Mouse (Mus musculus) heart, embryonic 10.5 days (tissue): ENCODE results near the gene Prkca. TPM values are rescaled to one million over a fixed set of nuclear protein-coding genes. Genes with fewer than 3 reads are reported as not detected.

Experiments
- DNase-seq: peaks from one replicate; pipeline ENCODE4 v3.0.0-alpha.2; 2017; ENCODE audit warnings: low spot score
- H3K27ac ChIP-seq: fragments of 300-500 bp; sonication (generic); 2 replicates; pipeline ENCODE4 v1.5.1; 2016; ENCODE audit warnings: mild to moderate bottlenecking
- H3K27me3 ChIP-seq: fragments of 300-500 bp; sonication (generic); 2 replicates; pipeline ENCODE4 v1.6.1; 2016; ENCODE audit warnings: mild to moderate bottlenecking; ENCODE audit not compliant: poor library complexity, insufficient read depth, severe bottlenecking
- H3K36me3 ChIP-seq: fragments of 300-500 bp; sonication (generic); 2 replicates; pipeline ENCODE4 v1.6.1; 2016; ENCODE audit warnings: mild to moderate bottlenecking, moderate library complexity
- H3K4me1 ChIP-seq: fragments of 300-500 bp; sonication (generic); 2 replicates; pipeline ENCODE4 v1.6.1; 2016; ENCODE audit warnings: mild to moderate bottlenecking
- H3K4me3 ChIP-seq: fragments of 300-500 bp; sonication (generic); 2 replicates; pipeline ENCODE4 v1.5.1; 2016; ENCODE audit warnings: mild to moderate bottlenecking, moderate library complexity
- H3K9me3 ChIP-seq: fragments of 300-500 bp; sonication (generic); 2 replicates; pipeline ENCODE4 v1.6.1; 2016; ENCODE audit warnings: mild to moderate bottlenecking, moderate library complexity
- WGBS: fragments of 180-500 bp; shearing (Covaris S2); methylation state at CpG from one replicate; pipeline ENCODE4 v1.1.7; 2016; 5-methylcytosine and 5-hydroxymethylcytosine counted together
- polyA plus RNA-seq: library from polyadenylated mRNA; unstranded; fragments of >200 nt; fragmentation: Nextera tagmentation; extraction: Ambion mirVana; gene quantifications from 2 replicates; pipeline ENCODE4 v1.2.1, GENCODE M21; 2016

The Prkca gene
- polyA plus RNA-seq, 1 experiment from 2014 or later = 11.3 TPM

DNA sequence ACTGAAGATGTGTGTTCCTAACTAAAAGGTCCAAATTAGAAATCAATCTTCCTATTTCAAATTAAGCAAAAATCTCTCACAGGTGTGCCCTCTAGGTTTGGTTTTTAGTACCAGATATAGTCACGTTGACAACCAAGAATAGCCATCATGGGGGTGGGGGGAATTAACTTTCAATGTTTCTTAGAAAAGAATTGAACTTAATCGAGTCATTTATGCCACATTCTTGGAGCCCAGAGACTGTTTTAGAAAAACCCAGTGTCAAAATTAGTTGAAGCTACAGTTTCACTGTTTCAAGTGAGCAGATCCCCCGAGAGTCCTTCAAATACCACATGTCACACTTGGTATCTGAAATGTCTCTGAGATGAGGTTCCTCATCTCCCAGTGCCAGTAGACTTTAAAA is 173.6 kb downstream of the Prkca start:
- Histone ChIP-seq H3K36me3 (no peaks in the 10 kb centered on the region), H3K4me1 (peaks cover 23% of the 10 kb centered on the region), H3K27me3 (no peaks in the 10 kb centered on the region), H3K4me3 (no peak overlapping the region), H3K27ac (no peak overlapping the region), H3K9me3 (no peaks in the 10 kb centered on the region)
- WGBS = 79% methylated on average over 3 of the region's 3 CpGs
- no peak for DNase-seq

DNA sequence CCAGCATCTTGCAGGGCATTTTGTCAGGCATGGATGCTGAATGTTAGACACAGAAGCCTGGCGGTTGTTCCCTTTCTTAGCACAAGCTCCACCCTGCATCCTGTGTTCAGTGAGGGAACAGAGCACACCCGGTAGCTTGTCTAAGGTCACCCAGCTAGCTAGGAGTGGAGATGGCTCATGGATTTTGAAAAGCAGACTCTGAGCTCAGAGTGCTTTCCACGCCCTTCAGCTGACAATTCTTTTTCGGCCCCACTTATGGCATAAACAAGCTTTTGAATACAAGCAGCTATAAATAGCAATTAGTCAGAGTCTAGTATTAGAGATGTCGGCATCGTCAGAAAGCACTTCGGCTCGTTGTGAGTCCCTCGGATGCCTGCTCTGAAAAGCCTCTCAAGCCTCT is 178.0 kb downstream of the Prkca start:
- 34% methylated on average over 9 of the region's 9 CpGs for WGBS
- peak overlapping the region; percentile 79 for H3K27ac ChIP-seq
- H3K4me3 ChIP-seq = 0 out of 2 replicates have a peak overlapping the region, but pooled peaks have one; percentile 24
- no peaks in the 10 kb centered on the region for H3K36me3 ChIP-seq
- no peaks in the 10 kb centered on the region for H3K9me3 ChIP-seq
- H3K27me3 ChIP-seq = no peaks in the 10 kb centered on the region
- no peak for DNase-seq
- peaks cover 25% of the 10 kb centered on the region for H3K4me1 ChIP-seq

DNA sequence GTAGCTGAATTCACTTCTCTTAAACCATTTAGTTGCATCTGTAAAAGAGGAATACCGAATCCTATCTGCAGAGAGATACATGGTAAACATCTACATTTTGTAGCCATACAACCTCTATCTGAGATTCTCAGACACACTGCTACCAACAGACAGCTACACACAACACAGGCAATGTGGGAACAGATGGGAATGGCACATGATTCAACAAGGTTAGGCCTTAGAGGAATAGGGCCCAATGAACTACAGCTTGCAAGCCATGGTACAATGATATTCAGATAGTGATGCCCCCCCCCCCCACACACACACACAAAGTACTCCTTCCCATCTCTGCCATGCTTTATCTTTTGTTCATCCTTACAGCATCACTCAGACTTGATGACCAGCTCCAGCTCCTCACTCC is 181.1 kb downstream of the Prkca start:
- H3K4me3 ChIP-seq = no peak overlapping the region
- no peaks in the 10 kb centered on the region for H3K9me3 ChIP-seq
- H3K36me3 ChIP-seq = 0 out of 2 replicates have a peak, but pooled peaks cover 4% of the 10 kb centered on the region
- DNase-seq = no peak
- no peak overlapping the region for H3K27ac ChIP-seq
- 92% methylated on average over 1 of the region's 1 CpGs for WGBS
- H3K27me3 ChIP-seq = no peaks in the 10 kb centered on the region
- H3K4me1 ChIP-seq = peaks cover 24% of the 10 kb centered on the region

DNA sequence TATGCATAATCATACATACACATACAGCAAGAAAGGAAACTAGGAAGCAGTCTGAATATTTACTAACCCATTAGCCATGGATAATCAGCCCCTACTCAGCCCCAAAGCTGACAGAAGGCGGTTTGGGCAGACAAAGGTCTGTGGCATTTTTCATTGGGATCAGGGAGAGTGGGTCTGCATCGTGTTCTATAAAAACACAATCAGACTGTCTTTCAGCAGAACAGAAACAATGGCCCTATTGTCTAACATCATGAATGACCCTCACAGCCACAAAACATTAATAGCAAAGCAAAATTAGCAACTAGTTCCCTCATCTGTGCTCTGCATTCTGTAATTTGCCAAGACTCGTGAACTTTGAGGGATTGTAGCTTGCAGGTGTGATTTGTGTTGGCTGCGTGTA is 181.6 kb downstream of the Prkca start:
- DNase-seq = no peak

DNA sequence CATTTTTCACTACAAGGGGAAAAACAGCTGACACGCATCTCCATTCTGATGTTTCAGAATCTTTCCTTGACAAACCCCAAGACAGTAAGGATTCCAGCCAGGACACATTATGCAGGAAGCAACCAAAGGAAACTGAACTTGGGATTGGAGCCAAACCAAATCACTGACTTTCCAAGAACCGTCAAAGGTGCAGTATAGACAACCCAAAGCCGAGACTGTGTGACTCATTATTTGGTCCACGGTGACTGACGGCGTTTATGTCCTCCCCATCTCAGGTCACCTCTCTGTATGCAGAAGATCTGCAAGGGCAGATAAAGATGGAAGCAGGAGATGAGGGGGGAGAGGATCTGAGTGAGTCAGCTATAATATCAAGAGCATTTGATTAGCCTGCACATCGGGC is 183.7 kb downstream of the Prkca start:
- H3K27me3 ChIP-seq = no peaks in the 10 kb centered on the region
- 0 out of 2 replicates have a peak, but pooled peaks cover 4% of the 10 kb centered on the region for H3K36me3 ChIP-seq
- no peak overlapping the region for H3K4me3 ChIP-seq
- no peaks in the 10 kb centered on the region for H3K9me3 ChIP-seq
- no peak for DNase-seq
- WGBS = 85% methylated on average over 7 of the region's 7 CpGs
- H3K4me1 ChIP-seq = peaks cover 12% of the 10 kb centered on the region
- no peak overlapping the region for H3K27ac ChIP-seq

More for the DNA sequence above, 181.6 kb downstream of the Prkca start:
- Histone ChIP-seq H3K9me3 (no peaks in the 10 kb centered on the region), H3K36me3 (0 out of 2 replicates have a peak, but pooled peaks cover 4% of the 10 kb centered on the region), H3K4me1 (peaks cover 24% of the 10 kb centered on the region), H3K27me3 (no peaks in the 10 kb centered on the region), H3K27ac (no peak overlapping the region), H3K4me3 (no peak overlapping the region)
- WGBS = 79% methylated on average over 4 of the region's 4 CpGs

DNA sequence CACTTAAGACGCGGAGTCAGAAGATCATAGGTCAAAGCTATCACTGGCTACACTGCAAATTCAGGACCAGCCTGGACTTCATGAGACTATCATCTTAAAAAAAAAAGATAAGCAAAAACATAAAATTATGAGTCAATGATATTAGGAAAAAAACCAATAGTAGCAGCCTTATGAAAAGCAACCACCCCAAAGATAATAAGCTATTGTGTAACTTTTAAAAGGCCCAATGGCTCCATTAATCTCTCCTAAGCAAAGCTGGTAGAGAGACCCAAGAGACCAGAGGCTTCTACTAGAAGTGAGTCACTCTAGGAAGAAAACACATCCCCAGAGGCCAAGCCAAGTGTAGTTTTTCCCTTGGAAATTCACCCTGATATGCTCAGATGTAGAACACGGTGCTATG is 185.7 kb downstream of the Prkca start:
- Histone ChIP-seq H3K4me1 (peaks cover 17% of the 10 kb centered on the region), H3K4me3 (no peak overlapping the region), H3K9me3 (no peaks in the 10 kb centered on the region), H3K27me3 (no peaks in the 10 kb centered on the region), H3K27ac (no peak overlapping the region), H3K36me3 (0 out of 2 replicates have a peak, but pooled peaks cover 4% of the 10 kb centered on the region)
- WGBS = 91% methylated on average over 3 of the region's 3 CpGs
- DNase-seq = no peak

DNA sequence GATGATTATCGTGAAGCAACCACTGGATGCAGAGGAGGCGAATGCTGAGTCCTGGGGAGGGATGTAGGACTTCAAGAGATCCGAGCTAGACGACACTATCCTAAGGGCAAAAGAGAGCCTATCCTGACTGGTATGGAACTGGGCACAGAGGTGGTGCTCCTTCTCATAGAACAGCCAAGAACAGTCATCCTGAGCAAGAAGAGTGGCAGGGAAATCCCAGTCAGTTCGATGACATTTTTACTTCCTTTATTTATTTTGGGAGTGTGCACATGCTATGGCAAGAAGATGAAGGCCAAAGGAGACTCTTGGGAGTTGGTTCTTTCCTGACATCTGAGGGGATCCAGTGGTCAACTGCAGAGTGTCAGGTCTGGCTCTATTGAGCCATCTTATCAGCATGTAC is 186.7 kb downstream of the Prkca start:
- 0 out of 2 replicates have a peak, but pooled peaks cover 4% of the 10 kb centered on the region for H3K36me3 ChIP-seq
- WGBS = 88% methylated on average over 5 of the region's 5 CpGs
- no peak overlapping the region for H3K27ac ChIP-seq
- peaks cover 27% of the 10 kb centered on the region for H3K4me1 ChIP-seq
- no peaks in the 10 kb centered on the region for H3K9me3 ChIP-seq
- H3K27me3 ChIP-seq = no peaks in the 10 kb centered on the region
- H3K4me3 ChIP-seq = no peak overlapping the region
- DNase-seq = no peak

DNA sequence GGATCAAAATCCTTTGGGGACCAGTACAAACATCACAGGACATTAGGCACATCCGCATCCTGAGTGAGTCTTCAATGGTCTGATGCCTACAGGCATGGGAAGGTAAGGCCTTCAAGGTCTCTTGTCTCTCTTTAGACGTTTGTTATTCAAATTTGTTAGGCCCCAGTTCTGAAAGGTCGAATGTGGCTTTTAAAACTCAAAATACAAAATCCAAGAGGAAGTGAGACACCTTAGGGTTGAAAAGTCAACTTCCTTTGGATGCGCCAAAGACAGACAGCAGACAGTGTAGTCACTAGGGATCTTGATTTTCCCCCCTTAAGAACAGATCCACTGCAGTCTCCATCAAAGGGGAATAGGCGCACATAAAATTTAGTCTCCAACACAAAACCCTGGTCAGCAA is 187.6 kb downstream of the Prkca start:
- Histone ChIP-seq H3K4me3 (no peak overlapping the region), H3K27me3 (no peaks in the 10 kb centered on the region), H3K36me3 (0 out of 2 replicates have a peak, but pooled peaks cover 4% of the 10 kb centered on the region), H3K9me3 (no peaks in the 10 kb centered on the region), H3K27ac (no peak overlapping the region), H3K4me1 (peaks cover 37% of the 10 kb centered on the region)
- DNase-seq = no peak
- 79% methylated on average over 5 of the region's 5 CpGs for WGBS

DNA sequence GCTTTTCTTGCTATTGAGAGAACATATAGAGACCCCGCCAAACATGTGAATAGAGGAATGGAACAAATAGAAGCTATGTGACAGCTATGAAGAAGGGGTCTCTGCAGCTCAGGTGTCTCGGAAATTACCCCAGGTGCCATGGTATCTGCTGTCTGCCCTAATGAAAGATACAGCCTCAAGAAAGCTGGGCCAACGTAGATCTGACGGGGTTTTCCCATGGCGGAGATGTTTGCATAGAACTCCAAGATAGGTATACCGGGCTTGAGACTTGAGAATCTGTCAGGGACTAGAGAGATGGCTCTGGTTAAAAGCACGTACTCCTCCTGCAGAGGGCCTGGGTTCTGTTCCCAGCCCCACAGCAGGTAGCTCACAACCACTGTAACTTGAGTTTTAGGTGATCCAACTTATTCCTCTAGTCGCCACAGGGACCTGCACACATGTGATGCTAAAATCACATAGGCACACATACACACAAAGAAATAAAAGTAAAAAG is 188.6 kb downstream of the Prkca start:
- Histone ChIP-seq H3K27ac (no peak overlapping the region), H3K27me3 (no peaks in the 10 kb centered on the region), H3K4me3 (no peak overlapping the region), H3K9me3 (no peaks in the 10 kb centered on the region), H3K4me1 (peaks cover 46% of the 10 kb centered on the region), H3K36me3 (0 out of 2 replicates have a peak, but pooled peaks cover 4% of the 10 kb centered on the region)
- DNase-seq = no peak
- 89% methylated on average over 8 of the region's 8 CpGs for WGBS

DNA sequence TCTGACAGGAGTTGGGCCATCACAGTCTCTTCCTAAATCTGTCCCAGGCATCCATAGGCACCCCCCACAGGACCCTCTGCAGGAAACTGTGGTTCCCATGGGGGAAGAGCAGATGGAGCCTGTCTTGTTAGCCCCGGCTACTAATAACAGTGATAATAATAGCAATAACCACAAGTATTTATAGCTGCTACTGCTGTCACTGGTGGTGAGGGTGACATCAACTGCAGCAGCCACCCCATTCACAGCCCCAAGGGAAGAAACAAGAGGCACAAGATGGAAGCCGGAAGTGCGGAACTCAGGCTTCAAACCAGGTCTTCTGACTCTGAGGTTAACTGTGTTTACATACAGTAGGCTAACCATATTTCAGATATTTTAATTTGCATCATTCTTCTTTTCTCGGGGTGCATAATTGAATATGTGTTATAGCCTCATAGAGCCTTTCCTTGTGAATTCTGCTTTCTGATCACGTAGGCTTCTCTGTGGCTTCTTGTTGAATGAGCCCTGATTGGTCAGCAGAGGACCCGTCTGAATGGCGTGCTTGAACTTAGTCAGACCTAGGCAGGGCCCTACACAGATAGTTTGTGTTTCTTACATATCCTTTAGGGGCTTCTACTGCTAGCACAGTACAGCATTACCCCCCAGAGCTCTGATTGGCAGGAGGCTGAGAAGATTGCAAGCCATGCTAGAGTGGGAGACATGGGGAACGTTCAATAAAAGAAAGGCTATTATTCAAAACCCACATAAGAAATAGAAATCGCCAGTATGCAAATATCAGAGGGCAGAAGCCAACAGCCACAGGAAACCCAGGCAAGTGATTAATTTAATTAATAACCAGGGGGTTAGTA is 189.5 kb downstream of the Prkca start:
- Histone ChIP-seq H3K36me3 (0 out of 2 replicates have a peak, but pooled peaks cover 4% of the 10 kb centered on the region), H3K9me3 (no peaks in the 10 kb centered on the region), H3K27me3 (no peaks in the 10 kb centered on the region), H3K4me3 (no peak overlapping the region), H3K27ac (0 out of 2 replicates have a peak overlapping the region, but pooled peaks have one; percentile 12), H3K4me1 (peaks cover 53% of the 10 kb centered on the region)
- no peak for DNase-seq
- WGBS = 85% methylated on average over 9 of the region's 9 CpGs

DNA sequence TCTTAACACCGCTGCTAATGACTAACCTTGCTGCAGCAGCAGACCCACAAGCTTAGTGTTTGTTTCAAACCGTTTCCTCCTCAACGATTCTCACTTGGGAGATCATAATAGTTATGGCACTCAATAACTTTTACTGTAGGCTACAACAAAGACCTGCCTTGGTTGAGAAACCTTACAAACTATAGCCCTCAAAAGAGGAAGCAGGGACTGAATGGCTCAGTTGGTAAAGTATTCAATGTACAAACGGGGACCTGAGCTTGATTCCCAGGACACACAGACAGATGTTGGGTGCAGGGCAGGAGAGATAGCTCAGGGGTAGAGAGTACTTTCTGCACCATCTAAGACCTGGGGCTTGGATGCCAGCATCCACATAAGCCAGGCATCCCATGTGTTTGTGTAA is 191.1 kb downstream of the Prkca start:
- Histone ChIP-seq H3K4me1 (peaks cover 67% of the 10 kb centered on the region), H3K27ac (peak overlapping the region; percentile 12; the same call in 1 of the 2 replicates), H3K4me3 (no peak overlapping the region), H3K9me3 (no peaks in the 10 kb centered on the region), H3K36me3 (no peaks in the 10 kb centered on the region), H3K27me3 (no peaks in the 10 kb centered on the region)
- 76% methylated on average over 4 of the region's 4 CpGs for WGBS
- no peak for DNase-seq

DNA sequence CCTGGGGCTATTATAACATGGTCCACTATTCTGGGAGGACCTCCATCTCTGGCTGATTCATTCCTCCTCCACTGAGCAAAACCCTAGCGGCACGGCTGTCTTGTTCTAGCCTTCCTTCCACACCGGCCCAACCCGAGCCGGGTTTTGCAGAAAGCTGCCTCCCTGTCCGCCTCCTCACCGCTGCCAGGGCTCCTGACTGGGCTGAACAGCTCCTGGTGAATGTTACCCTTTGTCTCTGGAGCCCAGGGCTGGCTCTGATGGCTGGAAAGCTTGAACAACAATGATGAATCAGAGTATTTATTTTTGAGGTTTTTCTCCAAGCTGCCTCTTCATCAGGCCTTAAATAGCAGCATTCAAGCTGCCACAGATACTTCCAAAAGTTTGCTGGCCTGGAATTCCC is 193.3 kb downstream of the Prkca start:
- WGBS = 39% methylated on average over 7 of the region's 7 CpGs
- DNase-seq = no peak
- no peak overlapping the region for H3K4me3 ChIP-seq
- no peaks in the 10 kb centered on the region for H3K9me3 ChIP-seq
- H3K27ac ChIP-seq = peak overlapping the region; percentile 70
- H3K4me1 ChIP-seq = peaks cover 72% of the 10 kb centered on the region
- no peaks in the 10 kb centered on the region for H3K27me3 ChIP-seq
- H3K36me3 ChIP-seq = no peaks in the 10 kb centered on the region

DNA sequence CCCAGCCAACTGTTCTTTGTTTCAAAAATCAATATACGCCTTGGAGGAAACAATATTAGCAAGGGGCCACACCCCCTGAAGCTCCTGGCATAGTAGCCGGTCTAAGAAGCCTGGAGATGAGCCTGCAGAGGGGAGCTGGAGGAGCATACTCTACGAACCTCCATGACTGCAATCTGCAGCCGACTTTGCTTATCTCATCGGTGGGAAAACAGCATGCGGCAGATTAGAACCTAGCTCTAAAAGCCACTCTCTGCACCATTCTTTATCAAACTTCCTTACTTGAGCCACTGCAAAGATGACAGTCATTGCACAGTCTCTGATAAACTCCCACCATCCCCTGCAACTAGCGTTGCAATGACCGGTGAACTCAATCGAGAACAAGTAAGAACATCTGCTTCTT is 194.5 kb downstream of the Prkca start:
- no peak for DNase-seq
- Histone ChIP-seq H3K4me3 (peak overlapping the region; percentile 27), H3K4me1 (peaks cover 78% of the 10 kb centered on the region), H3K27me3 (no peaks in the 10 kb centered on the region), H3K36me3 (no peaks in the 10 kb centered on the region), H3K27ac (peak overlapping the region; percentile 81), H3K9me3 (no peaks in the 10 kb centered on the region)
- WGBS = 16% methylated on average over 9 of the region's 9 CpGs
